Mouse (Mus musculus) right cerebral cortex, adult 2 months (tissue): ENCODE measurements around the gene Pltp.
"Not testable (repeated sequence)": the region's sequence is repeated elsewhere in the genome, so short reads cannot be mapped to it uniquely, and the experiment has no call there.

Experiments used
- DNase-seq, 2 experiments: peaks; one replicate each; pipeline ENCODE4 v3.0.0; 2021 to 2022; ENCODE audit warnings: low spot score in 2 of 2

Pltp gene

GRCm38 (mm10) chr2:164805332-164805718 is 52.2 kb downstream of the Pltp start:
- no peak for DNase-seq

GRCm38 (mm10) chr2:164804533-164805331 is 52.8 kb downstream of the Pltp start, which contains the start of the genes Acot8 and Zswim3:
Gene Acot8, minus strand, starts transcription at chr2:164804882.
Gene Zswim3, plus strand, starts transcription at chr2:164805098.
- DNase-seq: peak; percentile 99 to 100

GRCm38 (mm10) chr2:164803921-164804313 is 53.6 kb downstream of the Pltp start:
- no peak for DNase-seq

- DNase-seq: no peak
Measured at GRCm38 (mm10) chr2:164803201-164803920, 54.1 kb downstream of the Pltp start.

GRCm38 (mm10) chr2:164800252-164801004 is 57.1 kb downstream of the Pltp start:
- DNase-seq: no peak

GRCm38 (mm10) chr2:164798554-164798953 is 59.0 kb downstream of the Pltp start:
- not testable (repeated sequence) for DNase-seq

- no peak for DNase-seq
Measured at GRCm38 (mm10) chr2:164795868-164796267, 61.6 kb downstream of the Pltp start.

- DNase-seq: peak; percentile 87 to 89
Measured at GRCm38 (mm10) chr2:164794293-164794692, 63.2 kb downstream of the Pltp start.

GRCm38 (mm10) chr2:164793772-164794171 is 63.7 kb downstream of the Pltp start:
- DNase-seq: no peak

GRCm38 (mm10) chr2:164793236-164793635 is 64.3 kb downstream of the Pltp start:
- peak; percentile 66 to 73 for DNase-seq

- no peak for DNase-seq
Measured at GRCm38 (mm10) chr2:164792400-164793190, 64.9 kb downstream of the Pltp start.

GRCm38 (mm10) chr2:164791841-164792261 is 65.7 kb downstream of the Pltp start:
- no peak for DNase-seq

GRCm38 (mm10) chr2:164790451-164790850 is 67.1 kb downstream of the Pltp start:
- DNase-seq: no peak
